Mouse (Mus musculus): Measurements from ENCODE around the gene Astn1.

Gene Astn1

GRCm38 (mm10) chr1:158361964-158362291 lies at the start of gene Astn1:
Astn1 (plus strand) TSS chr1:158362273.
- DNase-seq, result no peak

GRCm38 (mm10) chr1:158323325-158323724 lies 38.7 kb upstream of the Astn1 start:
- DNase-seq, result peak in 1 of 2 experiments; percentile 19

GRCm38 (mm10) chr1:158328126-158328525 lies 33.9 kb upstream of the Astn1 start:
- DNase-seq, result peak; percentile 70 to 80

GRCm38 (mm10) chr1:158328839-158329238 lies 33.2 kb upstream of the Astn1 start:
- DNase-seq, result no peak

- no peak for DNase-seq
Observed at GRCm38 (mm10) chr1:158343243-158343714, 18.8 kb upstream of the Astn1 start.

- no peak for DNase-seq
Observed at GRCm38 (mm10) chr1:158353656-158354371, 8.3 kb upstream of the Astn1 start.

GRCm38 (mm10) chr1:158355177-158356050 lies 6.7 kb upstream of the Astn1 start:
- DNase-seq, result peak in 1 of 2 experiments; percentile 49

- peak; percentile 94 to 97 for DNase-seq
Observed at GRCm38 (mm10) chr1:158356051-158356461, 6.0 kb upstream of the Astn1 start, which contains the start of gene Brinp2. Brinp2 (minus strand) TSS chr1:158356326.

GRCm38 (mm10) chr1:158362292-158363101 lies 424 bp downstream of the Astn1 start:
- peak; percentile 62 to 67 for DNase-seq

GRCm38 (mm10) chr1:158364461-158364860 lies 2.4 kb downstream of the Astn1 start:
- DNase-seq, result no peak

GRCm38 (mm10) chr1:158382277-158382676 lies 20.2 kb downstream of the Astn1 start:
- no peak for DNase-seq

GRCm38 (mm10) chr1:158383210-158383609 lies 21.1 kb downstream of the Astn1 start:
- DNase-seq, result no peak

GRCm38 (mm10) chr1:158385311-158385710 lies 23.2 kb downstream of the Astn1 start:
- no peak for DNase-seq

- no peak for DNase-seq
Observed at GRCm38 (mm10) chr1:158386781-158387180, 24.7 kb downstream of the Astn1 start.

GRCm38 (mm10) chr1:158388995-158389394 lies 26.9 kb downstream of the Astn1 start:
- no peak for DNase-seq

- DNase-seq, result no peak
Observed at GRCm38 (mm10) chr1:158390693-158391092, 28.6 kb downstream of the Astn1 start.

- no peak for DNase-seq
Observed at GRCm38 (mm10) chr1:158397058-158397457, 35.0 kb downstream of the Astn1 start.

GRCm38 (mm10) chr1:158400898-158401297 lies 38.8 kb downstream of the Astn1 start:
- no peak for DNase-seq

GRCm38 (mm10) chr1:158405899-158406769 lies 44.1 kb downstream of the Astn1 start:
- no peak for DNase-seq

GRCm38 (mm10) chr1:158408124-158408523 lies 46.1 kb downstream of the Astn1 start:
- DNase-seq, result no peak

GRCm38 (mm10) chr1:158411146-158411545 lies 49.1 kb downstream of the Astn1 start:
- no peak for DNase-seq

- no peak for DNase-seq
Observed at GRCm38 (mm10) chr1:158414198-158414597, 52.1 kb downstream of the Astn1 start.

All from cerebellum, adult 18-20 months (tissue).